Mouse (Mus musculus) erythroblast, embryonic 14.5 days (primary cell): Measurements from ENCODE around the gene Olfr1039.

Experiments used
- GATA1 ChIP-seq: IDR thresholded peaks from 2 replicates; pipeline ENCODE4 v1.6.1; 2012; ENCODE audit warnings: low read length, inconsistent platforms, mixed read lengths
- TAL1 ChIP-seq: IDR thresholded peaks from 3 replicates; pipeline ENCODE4 v1.6.1; 2012; ENCODE audit warnings: low read length, inconsistent platforms, mixed read lengths

- no peak for TF ChIP-seq GATA1
- no peak for TF ChIP-seq TAL1
Observed at GRCm38 (mm10) chr2:86161738-86162137, 26.0 kb upstream of the Olfr1039 start, which contains the start of gene Olfr1042.
